Mouse (Mus musculus): ENCODE results near the gene Tmem147. TPM values are rescaled to one million over a fixed set of nuclear protein-coding genes. Genes with fewer than 3 reads are reported as not detected.

Tmem147 gene
- polyA plus RNA-seq, 1 experiment from 2014 or later, result 301 TPM

GRCm38 (mm10) chr7:30707441-30707840 lies 21.9 kb downstream of the Tmem147 start:
- Histone ChIP-seq H3K36me3 (ENCODE audit: control insufficient read depth, insufficient read depth, low read length) (no peaks in the 10 kb centered on the region), H3K4me3 (ENCODE audit: low read length) (no peak overlapping the region), H3K9me3 (ENCODE audit: control insufficient read depth, low read length) (no peaks in the 10 kb centered on the region), H3K27me3 (replicated peaks; ENCODE audit: control insufficient read depth, insufficient read depth, low read length) (no peaks in the 10 kb centered on the region), H3K4me2 (ENCODE audit: low read length) (no peak overlapping the region), H3K4me1 (ENCODE audit: control insufficient read depth, insufficient read depth, low read depth, low read length) (no peaks in the 10 kb centered on the region), H3K9ac (ENCODE audit: low read depth, low read length) (no peak overlapping the region), H3K27ac (ENCODE audit: low read depth, low read length) (no peak overlapping the region)
- no peak for ATAC-seq
- 94% methylated on average over 1 of the region's 1 CpGs for WGBS

- Histone ChIP-seq H3K9me3 (ENCODE audit: control insufficient read depth, low read length) (no peaks in the 10 kb centered on the region), H3K4me2 (ENCODE audit: low read length) (no peak overlapping the region), H3K4me1 (ENCODE audit: control insufficient read depth, insufficient read depth, low read depth, low read length) (no peaks in the 10 kb centered on the region), H3K9ac (ENCODE audit: low read depth, low read length) (no peak overlapping the region), H3K27ac (ENCODE audit: low read depth, low read length) (no peak overlapping the region), H3K36me3 (ENCODE audit: control insufficient read depth, insufficient read depth, low read length) (no peaks in the 10 kb centered on the region), H3K27me3 (replicated peaks; ENCODE audit: control insufficient read depth, insufficient read depth, low read length) (no peaks in the 10 kb centered on the region), H3K4me3 (ENCODE audit: low read length) (no peak overlapping the region)
- ATAC-seq, result no peak
- 83% methylated on average over 8 of the region's 8 CpGs for WGBS
These were observed 23.0 kb downstream of the Tmem147 start for GRCm38 (mm10) chr7:30706214-30706882.

- H3K9ac ChIP-seq (ENCODE audit: low read depth, low read length), result no peak within 1 kb of the TSS
- no peak for ATAC-seq
- H3K27me3 ChIP-seq (replicated peaks; ENCODE audit: control insufficient read depth, insufficient read depth, low read length), result no peaks in the 10 kb centered on the region
- no peak within 1 kb of the TSS for H3K4me2 ChIP-seq (ENCODE audit: low read length)
- H3K4me1 ChIP-seq (ENCODE audit: control insufficient read depth, insufficient read depth, low read depth, low read length), result no peaks in the 10 kb centered on the region
- no peak within 1 kb of the TSS for H3K27ac ChIP-seq (ENCODE audit: low read depth, low read length)
- no peak within 1 kb of the TSS for H3K4me3 ChIP-seq (ENCODE audit: low read length)
- no peaks in the 10 kb centered on the region for H3K9me3 ChIP-seq (ENCODE audit: control insufficient read depth, low read length)
- no peaks in the 10 kb centered on the region for H3K36me3 ChIP-seq (ENCODE audit: control insufficient read depth, insufficient read depth, low read length)
- 39% methylated on average over 9 of the region's 9 CpGs for WGBS
These were observed 30.8 kb downstream of the Tmem147 start, which contains the start of gene 2200002J24Rik for GRCm38 (mm10) chr7:30698589-30698988. 2200002J24Rik (plus strand) TSS chr7:30698926.

- Histone ChIP-seq H3K27me3 (replicated peaks; ENCODE audit: control insufficient read depth, insufficient read depth, low read length) (no peaks in the 10 kb centered on the region), H3K4me1 (ENCODE audit: control insufficient read depth, insufficient read depth, low read depth, low read length) (no peaks in the 10 kb centered on the region), H3K4me2 (ENCODE audit: low read length) (no peak overlapping the region), H3K9me3 (ENCODE audit: control insufficient read depth, low read length) (no peaks in the 10 kb centered on the region), H3K36me3 (ENCODE audit: control insufficient read depth, insufficient read depth, low read length) (no peaks in the 10 kb centered on the region), H3K9ac (ENCODE audit: low read depth, low read length) (no peak overlapping the region), H3K27ac (ENCODE audit: low read depth, low read length) (no peak overlapping the region), H3K4me3 (ENCODE audit: low read length) (no peak overlapping the region)
- 72% methylated on average over 5 of the region's 5 CpGs for WGBS
- no peak for ATAC-seq
These were observed 31.2 kb downstream of the Tmem147 start for GRCm38 (mm10) chr7:30698101-30698500.

GRCm38 (mm10) chr7:30688325-30688724 lies 41.0 kb downstream of the Tmem147 start:
- ATAC-seq, result no peak
- no peak overlapping the region for H3K27ac ChIP-seq (ENCODE audit: low read depth, low read length)
- no peaks in the 10 kb centered on the region for H3K9me3 ChIP-seq (ENCODE audit: control insufficient read depth, low read length)
- H3K4me2 ChIP-seq (ENCODE audit: low read length), result no peak overlapping the region
- no peak overlapping the region for H3K9ac ChIP-seq (ENCODE audit: low read depth, low read length)
- 68% methylated on average over 6 of the region's 6 CpGs for WGBS
- no peaks in the 10 kb centered on the region for H3K36me3 ChIP-seq (ENCODE audit: control insufficient read depth, insufficient read depth, low read length)
- H3K4me3 ChIP-seq (ENCODE audit: low read length), result no peak overlapping the region
- no peaks in the 10 kb centered on the region; the same call in 1 of the 2 replicates for H3K4me1 ChIP-seq (ENCODE audit: control insufficient read depth, insufficient read depth, low read depth, low read length)
- H3K27me3 ChIP-seq (replicated peaks; ENCODE audit: control insufficient read depth, insufficient read depth, low read length), result peaks cover 8% of the 10 kb centered on the region

- ATAC-seq, result no peak
- H3K9ac ChIP-seq (ENCODE audit: low read depth, low read length), result no peak overlapping the region
- 85% methylated on average over 2 of the region's 2 CpGs for WGBS
These were observed 45.9 kb downstream of the Tmem147 start for GRCm38 (mm10) chr7:30683425-30683824.

GRCm38 (mm10) chr7:30681897-30682296 lies 47.4 kb downstream of the Tmem147 start:
- Histone ChIP-seq H3K4me2 (ENCODE audit: low read length) (no peak overlapping the region), H3K9ac (ENCODE audit: low read depth, low read length) (no peak overlapping the region), H3K36me3 (ENCODE audit: control insufficient read depth, insufficient read depth, low read length) (no peaks in the 10 kb centered on the region), H3K4me3 (ENCODE audit: low read length) (no peak overlapping the region), H3K9me3 (ENCODE audit: control insufficient read depth, low read length) (no peaks in the 10 kb centered on the region), H3K27me3 (replicated peaks; ENCODE audit: control insufficient read depth, insufficient read depth, low read length) (no peaks in the 10 kb centered on the region; the same call in 1 of the 2 replicates), H3K4me1 (ENCODE audit: control insufficient read depth, insufficient read depth, low read depth, low read length) (no peaks in the 10 kb centered on the region), H3K27ac (ENCODE audit: low read depth, low read length) (no peak overlapping the region)
- 64% methylated on average over 5 of the region's 5 CpGs for WGBS
- no peak for ATAC-seq

More at GRCm38 (mm10) chr7:30683425-30683824, 45.9 kb downstream of the Tmem147 start:
- no peaks in the 10 kb centered on the region for H3K36me3 ChIP-seq (ENCODE audit: control insufficient read depth, insufficient read depth, low read length)
- H3K4me2 ChIP-seq (ENCODE audit: low read length), result no peak overlapping the region
- no peaks in the 10 kb centered on the region for H3K9me3 ChIP-seq (ENCODE audit: control insufficient read depth, low read length)
- H3K27ac ChIP-seq (ENCODE audit: low read depth, low read length), result no peak overlapping the region
- no peaks in the 10 kb centered on the region; the same call in 1 of the 2 replicates for H3K4me1 ChIP-seq (ENCODE audit: control insufficient read depth, insufficient read depth, low read depth, low read length)
- no peak overlapping the region for H3K4me3 ChIP-seq (ENCODE audit: low read length)
- H3K27me3 ChIP-seq (replicated peaks; ENCODE audit: control insufficient read depth, insufficient read depth, low read length), result peaks cover 7% of the 10 kb centered on the region

- ATAC-seq, result no peak
- Histone ChIP-seq H3K36me3 (ENCODE audit: control insufficient read depth, insufficient read depth, low read length) (no peaks in the 10 kb centered on the region), H3K27ac (ENCODE audit: low read depth, low read length) (no peak overlapping the region), H3K27me3 (replicated peaks; ENCODE audit: control insufficient read depth, insufficient read depth, low read length) (no peaks in the 10 kb centered on the region; the same call in 1 of the 2 replicates), H3K9me3 (ENCODE audit: control insufficient read depth, low read length) (no peaks in the 10 kb centered on the region), H3K9ac (ENCODE audit: low read depth, low read length) (no peak overlapping the region), H3K4me2 (ENCODE audit: low read length) (no peak overlapping the region), H3K4me1 (ENCODE audit: control insufficient read depth, insufficient read depth, low read depth, low read length) (no peaks in the 10 kb centered on the region), H3K4me3 (ENCODE audit: low read length) (no peak overlapping the region)
- 57% methylated on average over 5 of the region's 5 CpGs for WGBS
These were observed 50.9 kb downstream of the Tmem147 start for GRCm38 (mm10) chr7:30678263-30678975.

Data from hindbrain, embryonic 16.5 days (tissue).